Mouse (Mus musculus): ENCODE data around the gene Hmgn5. TPM values are rescaled to one million over a fixed set of nuclear protein-coding genes. Genes with fewer than 3 reads are reported as not detected.

The Hmgn5 gene
- 1 to 10 TPM; 8.3 to 9.5 TPM for total RNA-seq (2021)
- long read RNA-seq, experiment 1, transcript Hmgn5-201 (6 exons, 1,934 nt), result major isoform, 19 of 19 reads
- long read RNA-seq, experiment 1, partial matches to known transcripts, result 0 of 19 reads
- long read RNA-seq, experiment 1, other reads (novel, unspliced or antisense), result 0 of 19 reads
- long read RNA-seq, experiment 2, transcript Hmgn5-201 (6 exons, 1,934 nt), result major isoform, 22 of 25 reads
- long read RNA-seq, experiment 2, partial matches to known transcripts, result 3 of 25 reads
- long read RNA-seq, experiment 2, other reads (novel, unspliced or antisense), result 0 of 25 reads

DNA sequence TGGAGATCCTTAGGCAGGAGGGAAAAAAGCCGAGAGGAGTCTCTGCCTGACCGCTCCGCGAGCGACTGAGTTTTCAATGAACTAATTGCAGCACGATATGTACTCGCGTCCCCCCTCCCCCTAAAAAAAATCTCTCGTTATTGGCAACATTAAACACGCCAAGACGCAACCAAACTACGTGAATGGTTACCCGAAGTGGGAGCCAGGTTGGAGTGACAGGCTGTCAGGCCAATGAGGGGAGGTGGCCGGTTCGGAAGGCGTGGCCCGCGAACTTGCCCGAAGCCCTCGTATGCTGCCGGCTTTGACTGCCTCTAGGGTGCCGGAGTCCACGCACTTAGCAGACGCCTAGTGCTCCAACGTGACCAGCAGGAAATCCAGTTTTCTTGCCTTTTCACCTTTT, at the start of gene Hmgn5:
Gene Hmgn5, minus strand, starts transcription at position 122 of the 400 bp plus-strand sequence.
- peak; percentile 89 to 93 for DNase-seq (ENCODE audit: low spot score in 2 of 2)

DNA sequence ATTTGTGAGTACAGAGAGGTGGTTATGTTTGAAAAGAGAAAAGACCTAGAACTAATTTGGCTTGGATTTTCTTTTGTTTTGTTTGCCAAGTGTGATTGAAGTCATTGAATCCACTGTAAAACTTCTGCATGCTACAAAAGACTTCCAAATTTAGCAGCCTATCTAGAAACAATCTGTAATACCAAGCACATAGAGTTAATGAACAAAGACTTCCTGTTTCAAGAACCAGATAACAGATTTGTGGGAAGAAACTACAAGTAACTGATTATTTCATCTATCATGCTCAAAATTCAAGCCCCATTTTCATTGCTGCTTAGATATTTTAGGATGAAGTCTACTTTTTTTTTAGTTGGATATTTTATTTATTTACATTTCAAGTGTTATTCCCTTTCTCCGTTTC, 34.6 kb upstream of the Hmgn5 start:
- DNase-seq (ENCODE audit: low spot score in 2 of 2), result no peak

DNA sequence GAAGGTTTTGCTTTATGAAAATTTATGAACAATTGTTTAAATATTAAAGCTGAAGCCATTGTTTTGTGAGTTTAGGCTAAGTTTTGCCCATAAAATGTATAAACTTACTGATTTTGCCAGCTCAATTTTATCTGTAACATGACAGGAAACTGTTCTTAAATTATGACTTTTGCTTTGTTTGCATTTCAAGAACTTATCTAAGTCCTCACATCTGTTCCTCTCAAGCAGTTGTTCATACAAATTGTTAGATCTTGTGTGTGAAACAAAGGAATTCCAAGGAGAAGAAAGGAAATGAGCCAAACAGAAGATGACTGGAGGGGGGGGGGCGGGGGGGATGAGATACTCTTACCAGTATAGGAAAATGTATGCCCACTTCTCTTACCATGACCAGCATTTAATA, 13.0 kb upstream of the Hmgn5 start:
- no peak for DNase-seq (ENCODE audit: low spot score in 2 of 2)

DNA sequence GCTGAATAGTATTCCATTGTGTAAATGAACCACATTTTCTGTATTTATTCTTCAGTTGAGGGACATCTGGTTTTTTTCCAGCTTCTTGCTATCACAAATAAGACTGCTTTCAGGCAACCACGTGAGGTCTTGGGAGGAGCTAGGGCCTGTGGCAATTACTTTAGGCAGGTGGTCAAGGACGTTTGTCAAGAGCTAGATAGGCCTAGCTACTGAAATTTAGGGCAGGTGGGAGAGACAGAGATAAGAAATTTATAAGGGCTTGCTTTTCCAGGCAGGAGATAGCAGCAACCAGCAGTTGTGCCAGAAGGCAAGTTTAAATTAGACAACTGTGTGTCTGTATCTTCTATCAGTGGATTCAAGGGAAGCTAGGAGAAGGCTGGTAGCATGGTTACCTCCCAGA, 7.7 kb upstream of the Hmgn5 start:
- DNase-seq (ENCODE audit: low spot score in 2 of 2), result no peak

DNA sequence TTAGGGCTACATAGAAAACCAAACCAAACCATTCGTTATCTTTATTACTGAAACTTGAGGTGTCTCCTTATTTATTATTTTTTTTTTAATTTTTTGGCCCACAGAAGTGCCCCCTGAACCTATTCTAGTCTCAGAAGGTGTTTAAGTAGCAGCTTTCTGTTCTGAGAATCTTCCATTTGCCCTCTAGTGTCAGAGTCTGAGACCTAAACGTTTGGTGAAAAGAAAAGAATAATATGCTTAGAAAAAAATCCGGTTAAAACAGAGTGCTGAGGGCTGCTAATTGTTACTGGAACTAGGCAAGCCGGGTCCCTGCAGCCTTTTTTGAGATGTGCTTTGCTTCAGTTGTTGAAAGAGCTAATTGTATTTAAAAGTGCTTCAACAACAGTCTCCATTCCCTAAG, 962 bp upstream of the Hmgn5 start:
- peak in 1 of 2 experiments; percentile 1 for DNase-seq (ENCODE audit: low spot score in 2 of 2)

DNA sequence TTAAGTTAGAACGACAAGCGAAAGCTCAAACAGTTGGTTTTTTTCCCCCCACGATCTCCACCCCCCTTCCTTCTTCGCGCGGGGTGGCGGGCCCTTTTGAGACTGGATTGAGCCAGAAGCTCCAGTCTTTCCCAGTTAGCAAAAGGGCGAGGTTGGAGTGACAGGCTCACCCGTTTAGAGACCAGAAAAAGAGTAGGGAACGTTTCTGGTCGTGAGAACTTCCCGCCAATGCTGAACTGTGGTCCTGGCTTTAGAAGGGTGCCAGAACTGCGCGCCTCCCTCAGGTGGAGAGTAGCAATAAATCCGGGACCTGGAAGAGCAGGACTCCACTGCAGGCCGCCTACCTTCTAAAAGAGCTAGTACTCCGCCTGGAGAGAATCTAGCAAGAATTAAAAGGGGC, 482 bp upstream of the Hmgn5 start:
- DNase-seq (ENCODE audit: low spot score in 2 of 2), result peak in 1 of 2 experiments; percentile 16

DNA sequence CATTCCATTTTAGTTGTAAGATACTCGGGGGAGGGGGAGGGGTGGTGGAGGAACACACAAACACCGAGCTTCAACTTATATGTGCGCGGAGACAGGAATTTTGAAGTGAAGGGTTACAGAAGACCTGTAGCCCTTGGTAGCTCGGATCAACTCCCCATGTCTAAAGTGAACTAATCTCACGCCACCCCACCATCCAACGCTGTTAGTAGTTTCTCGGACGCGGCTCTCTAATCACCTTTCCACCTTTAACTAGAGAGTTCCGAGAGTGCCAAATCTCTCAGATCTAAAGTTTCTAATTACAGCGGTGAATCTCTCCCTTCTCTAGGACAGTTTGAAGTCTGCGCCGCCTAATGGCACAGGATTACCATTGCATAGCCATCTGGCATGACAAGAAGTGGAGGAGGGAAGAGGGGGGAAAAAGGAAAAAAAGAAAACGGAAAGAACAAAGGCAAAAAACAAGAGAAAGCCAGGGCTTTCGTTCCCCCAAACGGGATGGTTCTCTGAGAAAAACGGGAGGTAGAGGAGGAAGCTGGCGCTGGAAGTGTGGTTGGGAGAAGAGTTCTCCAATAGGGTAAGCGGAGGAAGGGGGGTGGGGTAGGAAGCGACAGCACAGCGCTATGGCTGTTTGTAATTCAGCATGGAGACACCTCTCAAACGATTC, 703 bp downstream of the Hmgn5 start:
- DNase-seq (ENCODE audit: low spot score in 2 of 2), result peak; percentile 36 to 43

DNA sequence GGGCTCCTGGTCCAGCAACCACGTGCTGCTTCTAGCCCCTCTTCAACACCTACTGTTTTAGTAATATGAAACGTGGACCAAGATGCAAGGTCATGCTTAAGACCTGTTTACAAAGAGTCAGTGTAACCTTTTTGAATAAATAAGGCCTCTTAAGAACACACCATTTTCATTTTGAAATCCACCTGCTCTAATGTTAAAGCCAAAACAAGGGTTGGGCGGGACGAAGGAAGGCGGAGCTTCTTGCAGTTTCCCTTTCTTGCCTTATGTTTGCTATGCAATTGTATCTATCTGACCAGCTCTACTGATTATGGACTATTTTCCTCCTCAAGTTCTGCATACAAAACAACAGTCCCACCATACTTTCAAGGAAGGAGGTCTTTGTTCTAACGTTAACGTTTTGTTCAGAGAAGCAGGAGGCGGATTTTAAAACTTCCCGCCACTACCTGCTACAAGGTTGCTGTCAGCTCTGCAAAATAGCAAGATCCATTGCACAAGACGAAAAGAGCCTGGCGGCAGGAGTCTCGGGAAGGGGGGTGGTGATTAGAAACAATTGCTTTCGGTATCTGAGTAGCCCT, 1.5 kb downstream of the Hmgn5 start:
- no peak for DNase-seq (ENCODE audit: low spot score in 2 of 2)

DNA sequence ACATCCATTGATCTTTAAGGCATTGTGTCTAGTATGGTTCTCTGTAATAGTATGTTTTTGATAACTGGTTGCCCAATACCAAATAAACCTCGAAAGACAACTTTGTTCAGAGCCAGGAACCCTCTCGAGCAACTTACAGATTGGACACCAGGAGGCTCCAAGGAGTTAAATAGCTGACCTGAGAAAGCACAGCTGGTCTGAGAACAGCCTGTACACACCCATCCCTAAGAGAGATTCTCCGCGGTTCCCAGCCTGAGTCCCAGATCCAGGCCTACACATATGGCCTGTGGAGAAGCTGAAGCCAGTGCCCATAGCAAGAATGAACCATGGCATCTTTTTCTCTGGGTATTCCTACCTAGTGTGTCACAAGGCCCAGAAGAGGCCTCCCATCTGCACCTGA, 11.9 kb downstream of the Hmgn5 start:
- DNase-seq (ENCODE audit: low spot score in 2 of 2), result no peak

Other genes starting within 250 kb of the Hmgn5 start
- 10 to 100 TPM; 24.1 to 24.4 TPM for gene Brwd3, start 179.0 kb downstream of the Hmgn5 start, total RNA-seq (2021)
- 100 to 1,000 TPM; 110 to 112 TPM for gene Sh3bgrl, start 82.0 kb upstream of the Hmgn5 start, total RNA-seq (2021)
- gene Gm6377, start 183.4 kb upstream of the Hmgn5 start, total RNA-seq (2021), result not detected